Mouse (Mus musculus): ENCODE data around the gene Cadm4.
"Not testable (repeated sequence)": the region's sequence is repeated elsewhere in the genome, so short reads cannot be mapped to it uniquely, and the experiment has no call there.

The Cadm4 gene

DNA sequence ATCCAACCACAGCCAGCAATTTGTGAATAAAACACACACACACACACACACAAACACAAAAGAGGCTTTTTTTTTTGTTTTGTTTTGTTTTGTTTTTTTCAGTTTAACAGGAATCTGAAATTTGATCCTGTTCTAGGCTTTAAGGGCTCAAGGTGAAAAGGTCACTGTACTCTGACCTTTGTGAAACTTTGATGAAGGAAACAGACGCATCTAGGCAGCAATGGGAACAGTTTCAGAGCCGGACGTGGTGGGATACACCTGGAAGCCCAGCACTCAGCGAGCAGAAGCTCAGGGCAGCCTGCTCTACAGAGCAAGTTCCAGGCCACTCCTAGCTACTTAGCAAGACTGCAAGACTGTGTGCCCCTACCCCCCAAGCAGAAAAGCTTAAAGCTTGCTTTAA, 23.0 kb downstream of the Cadm4 start:
- no peak for DNase-seq

DNA sequence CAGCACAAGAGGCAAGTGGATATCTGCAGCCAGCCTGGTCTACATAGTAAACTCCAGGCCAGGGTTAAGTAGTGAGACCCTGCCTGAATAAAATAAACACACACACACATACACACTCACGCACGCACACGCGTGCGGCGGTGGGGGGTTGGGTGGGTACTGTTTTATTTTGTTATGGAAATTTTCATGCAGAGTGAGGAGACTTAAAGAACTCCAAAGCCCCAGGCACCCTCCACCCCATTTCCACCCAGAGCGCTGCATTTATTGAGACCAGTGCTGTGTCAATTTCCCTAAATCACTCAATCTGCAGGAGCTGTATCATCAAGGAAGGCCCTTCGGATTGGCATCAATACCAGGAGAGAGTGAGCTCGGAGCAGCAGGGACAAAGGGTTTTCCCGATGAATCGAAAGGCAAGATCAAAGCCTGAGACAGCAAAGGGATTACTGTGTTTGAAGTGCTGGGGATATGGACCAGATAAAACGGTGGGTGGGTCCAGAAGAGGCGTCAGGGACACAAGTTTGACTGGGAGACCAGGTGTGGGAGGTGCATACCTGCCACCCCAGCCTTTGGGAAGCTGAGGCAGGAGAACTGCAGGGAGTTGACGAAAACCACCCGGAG, 23.7 kb downstream of the Cadm4 start:
- no peak for DNase-seq

DNA sequence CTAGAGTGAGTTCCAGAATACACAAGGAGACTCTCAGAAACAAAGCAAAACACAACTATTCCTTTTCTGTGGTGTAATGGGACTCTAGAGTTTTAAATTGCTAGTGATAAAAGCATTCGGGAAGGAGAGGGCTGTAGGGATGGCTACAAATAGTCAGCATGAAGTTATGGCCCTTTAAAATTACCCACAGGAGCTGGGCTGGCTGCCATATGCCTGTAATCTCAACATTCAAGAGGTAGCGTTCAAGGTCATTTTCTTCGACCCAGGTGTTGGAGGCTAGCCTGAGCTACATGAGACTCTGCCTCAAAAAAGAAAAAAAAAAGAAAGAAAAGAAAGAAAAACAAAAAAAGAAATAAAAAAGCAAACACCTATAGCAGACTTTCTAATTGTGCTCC, 24.2 kb downstream of the Cadm4 start:
- peak; percentile 23 for DNase-seq

DNA sequence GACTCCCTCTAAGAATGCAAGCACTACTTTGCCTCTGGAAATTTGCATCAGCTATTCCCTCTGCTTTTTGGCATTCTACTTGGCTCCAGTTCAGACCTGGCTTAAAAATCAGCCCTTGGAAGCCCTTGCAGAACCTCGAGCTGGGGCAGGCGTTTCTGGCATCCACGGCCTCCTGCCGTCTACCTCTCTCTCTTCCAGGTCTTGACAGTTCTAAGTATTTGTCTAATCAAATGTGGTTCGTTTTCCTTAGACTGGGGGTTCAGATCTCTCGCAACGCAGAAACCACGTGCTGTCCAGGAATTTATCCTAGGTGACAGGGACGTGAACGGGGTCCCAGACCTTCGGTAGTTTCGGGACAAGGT, 24.6 kb downstream of the Cadm4 start:
- DNase-seq: peak; percentile 72

DNA sequence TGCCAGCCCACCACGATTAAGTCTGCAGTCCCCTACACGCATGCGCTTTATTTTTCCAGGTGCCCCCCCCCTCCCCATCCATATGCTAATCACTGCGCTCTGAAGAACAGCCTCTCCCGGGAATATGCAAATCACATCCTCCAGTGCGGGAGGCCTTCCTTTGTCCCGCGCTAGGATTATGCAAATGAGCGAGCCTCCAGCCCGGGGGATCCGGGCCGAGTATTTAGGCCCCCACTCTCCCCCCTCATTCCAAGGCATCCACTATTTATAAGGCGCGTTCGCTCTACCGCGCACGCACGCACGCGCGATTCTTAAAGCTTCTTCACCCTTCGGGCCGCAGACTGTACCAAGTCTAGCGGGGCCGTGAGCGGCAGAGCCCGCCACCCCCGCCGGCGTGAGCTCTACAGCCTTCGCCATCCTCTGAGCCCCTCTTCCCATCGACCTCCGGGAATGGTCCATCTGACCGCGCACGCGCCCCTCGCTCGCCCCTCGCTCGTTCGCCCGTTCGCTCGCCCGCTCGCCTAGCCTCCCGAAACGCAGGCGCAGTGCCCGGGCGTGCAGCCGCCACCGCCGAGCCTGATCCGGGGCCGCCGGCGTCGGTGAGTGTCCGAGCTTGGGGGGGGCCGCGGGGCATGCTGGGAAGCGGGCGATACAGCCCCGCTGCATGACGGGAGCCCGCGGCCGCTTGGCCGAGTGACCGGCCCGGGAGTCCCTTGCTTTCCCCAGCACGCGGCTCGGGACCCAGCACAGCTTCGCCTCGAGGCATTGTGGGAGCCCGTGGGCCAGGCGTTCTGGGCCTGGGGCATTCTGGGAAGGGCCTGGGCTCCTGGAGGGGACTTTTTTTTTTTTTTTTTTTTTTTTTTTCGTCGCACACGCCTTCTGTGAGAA, 25.3 kb downstream of the Cadm4 start, which contains the start of gene Zfp428:
Gene Zfp428 (plus strand): TSS at position 169 of the 888 bp plus-strand sequence.
- DNase-seq: peak; percentile 91

DNA sequence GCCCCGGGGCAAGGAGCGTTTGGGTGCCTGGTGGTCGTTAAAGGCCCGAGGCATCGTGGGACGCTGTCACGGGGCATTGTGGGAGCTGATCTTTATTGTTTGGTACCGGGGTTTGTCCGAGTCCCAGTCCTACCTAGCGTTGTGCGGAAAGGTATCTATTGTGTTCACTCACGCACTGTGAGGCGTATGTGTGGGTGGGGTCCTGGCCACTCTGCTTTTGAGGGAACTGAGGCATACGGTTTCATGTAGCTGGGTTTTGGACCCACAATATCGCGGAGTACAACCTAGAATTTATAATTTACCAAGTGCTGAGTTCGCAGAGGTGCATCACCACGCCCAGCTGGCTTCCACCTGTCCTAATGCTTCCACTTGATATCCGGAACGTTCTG, 25.9 kb downstream of the Cadm4 start:
- no peak for DNase-seq

DNA sequence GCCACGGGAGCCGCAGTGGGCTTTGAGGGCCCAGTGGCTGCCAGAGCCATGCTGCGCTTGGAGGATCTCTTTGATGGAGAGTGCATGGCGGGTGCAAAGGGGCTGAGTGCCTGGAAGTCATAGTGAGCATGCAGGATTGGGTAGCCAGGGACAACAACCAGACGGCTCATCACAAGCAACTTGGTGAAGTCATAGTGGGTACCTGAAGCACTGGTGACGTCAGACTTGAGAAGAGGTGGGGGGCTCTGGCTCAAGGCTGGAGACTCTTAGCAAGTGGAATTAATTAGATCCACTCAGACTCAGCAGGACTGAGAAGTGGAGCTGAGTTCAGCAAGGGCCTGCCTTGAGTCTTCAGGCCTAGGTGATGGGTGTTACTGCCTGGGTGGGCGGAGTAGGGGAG, 30.5 kb downstream of the Cadm4 start, which contains the start of gene AC161166.1:
Gene AC161166.1 (minus strand): TSS at position 101 of the 400 bp plus-strand sequence.
- no peak for DNase-seq

DNA sequence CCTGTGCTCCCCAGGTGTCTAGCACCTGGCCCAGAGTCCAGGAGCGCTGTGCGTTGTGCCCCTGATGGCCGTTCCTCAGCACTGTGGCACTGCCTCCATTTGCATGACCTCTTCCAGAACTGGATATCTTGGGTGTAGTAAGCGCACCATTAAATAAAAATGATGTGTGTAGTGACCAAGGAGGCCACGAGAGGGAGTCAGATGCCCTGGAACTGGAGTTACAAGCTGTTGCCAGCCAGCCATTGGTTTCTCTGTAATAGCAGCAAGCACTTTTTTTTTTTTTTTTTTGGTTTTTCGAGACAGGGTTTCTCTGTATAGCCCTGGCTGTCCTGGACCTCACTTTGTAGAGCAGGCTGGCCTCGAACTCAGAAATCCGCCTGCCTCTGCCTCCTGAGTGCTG, 34.5 kb downstream of the Cadm4 start:
- not testable (repeated sequence) for DNase-seq

DNA sequence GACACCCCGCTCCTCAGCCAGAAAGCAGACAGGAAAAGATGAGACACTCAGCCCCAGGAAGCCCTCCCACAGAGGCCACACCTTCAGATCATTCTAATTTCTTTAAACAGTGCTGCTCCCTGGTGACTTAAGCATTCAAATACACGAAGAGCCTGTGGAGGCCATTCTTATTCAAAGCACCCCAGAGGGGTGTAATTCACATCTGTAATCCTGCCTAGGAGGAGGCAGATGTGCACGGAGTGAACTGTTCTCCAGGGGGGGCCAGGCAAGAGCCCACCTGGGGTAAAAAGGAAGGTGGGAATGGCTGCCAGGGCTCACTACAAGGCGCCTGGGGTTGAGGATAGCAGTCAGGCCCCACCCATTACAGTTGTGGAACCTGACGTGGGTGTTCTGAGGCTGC, 35.3 kb downstream of the Cadm4 start:
- no peak for DNase-seq

DNA sequence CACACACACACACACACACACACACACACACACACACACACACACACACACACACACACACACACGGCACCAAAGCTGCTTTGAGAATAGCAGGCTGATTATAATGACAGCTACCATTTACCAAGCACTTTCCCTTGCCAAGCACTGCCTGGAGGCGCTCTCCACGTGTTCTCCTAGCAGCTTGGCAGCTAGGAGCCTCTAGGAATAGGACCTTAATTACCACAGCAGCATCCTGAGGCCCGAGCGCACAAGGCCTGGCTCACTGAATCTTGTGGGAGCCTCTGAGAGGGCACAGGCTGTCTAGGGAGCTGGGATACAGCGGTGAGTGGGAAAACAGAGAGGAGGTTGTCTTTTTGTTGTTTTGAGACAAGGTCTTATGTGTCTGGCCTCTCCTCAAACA, 35.8 kb downstream of the Cadm4 start:
- no peak for DNase-seq

DNA sequence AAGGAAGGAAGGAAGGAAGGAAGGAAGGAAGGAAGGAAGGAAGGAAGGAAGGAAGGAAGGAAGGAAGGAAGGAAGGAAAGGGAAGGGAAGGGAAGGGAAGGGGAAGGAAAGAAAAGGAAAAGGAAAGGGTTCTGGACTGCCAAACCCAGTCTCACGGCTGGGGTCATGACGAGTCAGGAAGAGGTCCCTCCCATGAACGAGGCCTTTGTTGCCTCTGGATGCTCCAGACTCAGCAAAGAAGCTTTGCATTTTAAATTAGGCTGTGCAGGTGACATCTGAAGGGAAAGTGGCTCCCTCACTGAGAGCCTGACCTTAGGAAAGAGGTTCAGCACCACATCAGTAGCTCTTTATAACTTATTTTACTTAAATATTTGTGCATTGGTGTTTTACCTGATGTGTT, 37.3 kb downstream of the Cadm4 start:
- no peak for DNase-seq

DNA sequence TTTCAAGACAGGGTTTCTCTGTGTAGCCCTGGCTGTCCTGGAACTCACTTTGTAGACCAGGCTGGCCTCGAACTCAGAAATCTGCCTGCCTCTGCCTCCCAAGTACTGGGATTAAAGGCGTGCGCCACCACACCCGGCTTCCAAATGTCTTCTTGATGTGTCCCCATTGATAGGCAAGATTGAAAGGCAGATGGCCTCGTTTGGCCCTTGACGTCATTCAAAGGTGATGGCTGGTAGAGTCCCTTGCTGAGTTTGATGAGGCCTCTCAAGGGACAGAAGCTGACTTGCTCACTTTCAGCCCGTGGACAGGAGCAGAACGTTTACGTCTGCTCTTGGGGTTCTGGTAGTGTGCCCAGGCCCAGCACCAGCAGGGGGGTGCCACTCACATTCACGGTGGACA, 38.2 kb downstream of the Cadm4 start:
- DNase-seq: not testable (repeated sequence)

DNA sequence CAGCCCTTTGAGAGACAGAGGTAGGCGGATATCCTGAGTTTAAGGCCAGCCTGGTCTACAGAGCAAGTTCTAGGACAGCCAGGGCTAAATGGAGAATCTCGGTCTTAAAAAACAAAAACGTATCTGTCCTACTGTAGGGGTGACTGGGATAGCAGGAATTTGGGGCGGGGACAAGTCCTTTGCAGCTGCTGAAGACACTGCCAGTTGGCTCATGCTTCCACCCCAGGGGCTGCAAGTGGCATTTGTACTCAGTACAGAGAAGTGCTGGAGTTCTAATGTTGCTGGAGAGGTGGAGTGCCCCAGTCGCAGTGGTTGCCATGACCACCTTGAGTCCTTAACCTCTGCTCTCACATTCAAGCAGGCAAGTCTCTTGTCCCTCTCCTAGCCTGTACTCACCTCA, 41.0 kb downstream of the Cadm4 start:
- DNase-seq: no peak

DNA sequence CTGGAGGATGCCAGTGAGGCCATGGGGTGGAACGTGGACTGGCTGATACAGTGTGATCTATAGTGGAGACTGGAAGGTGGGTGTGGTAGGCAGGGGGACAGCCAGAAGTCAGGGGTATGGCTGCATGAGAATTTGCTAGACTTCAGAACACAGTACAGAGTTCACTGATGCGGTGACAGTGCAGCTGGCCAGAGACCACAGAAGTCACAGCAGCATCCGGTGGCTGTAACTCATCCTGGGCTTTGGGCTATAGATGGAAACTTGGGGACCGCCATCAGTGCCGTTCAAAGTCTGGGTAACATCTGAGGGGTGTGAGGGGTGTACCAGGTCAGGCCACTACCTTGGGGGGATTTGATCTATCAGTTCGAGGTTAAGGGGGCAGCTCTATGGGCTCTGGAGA, 41.9 kb downstream of the Cadm4 start:
- DNase-seq: no peak

DNA sequence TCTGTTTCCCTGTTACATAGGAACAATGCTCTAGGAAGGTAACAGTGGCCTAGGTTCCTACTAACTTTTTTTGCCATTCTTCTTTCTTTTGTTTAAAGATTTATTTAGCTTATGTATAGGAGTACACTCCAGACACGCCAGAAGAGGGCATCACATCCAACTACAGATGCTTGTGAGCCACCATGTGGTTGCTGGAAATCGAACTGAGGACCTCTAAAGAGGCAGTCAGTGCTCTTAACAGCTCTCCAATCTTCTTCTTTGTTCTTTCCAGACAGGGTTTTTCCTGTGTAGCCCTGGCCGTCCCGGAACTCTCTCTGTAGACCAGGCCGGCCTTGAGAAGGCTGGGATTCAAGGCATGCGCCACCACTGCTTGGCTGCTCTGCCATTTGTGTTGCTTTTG, 43.2 kb downstream of the Cadm4 start:
- DNase-seq: no peak

DNA sequence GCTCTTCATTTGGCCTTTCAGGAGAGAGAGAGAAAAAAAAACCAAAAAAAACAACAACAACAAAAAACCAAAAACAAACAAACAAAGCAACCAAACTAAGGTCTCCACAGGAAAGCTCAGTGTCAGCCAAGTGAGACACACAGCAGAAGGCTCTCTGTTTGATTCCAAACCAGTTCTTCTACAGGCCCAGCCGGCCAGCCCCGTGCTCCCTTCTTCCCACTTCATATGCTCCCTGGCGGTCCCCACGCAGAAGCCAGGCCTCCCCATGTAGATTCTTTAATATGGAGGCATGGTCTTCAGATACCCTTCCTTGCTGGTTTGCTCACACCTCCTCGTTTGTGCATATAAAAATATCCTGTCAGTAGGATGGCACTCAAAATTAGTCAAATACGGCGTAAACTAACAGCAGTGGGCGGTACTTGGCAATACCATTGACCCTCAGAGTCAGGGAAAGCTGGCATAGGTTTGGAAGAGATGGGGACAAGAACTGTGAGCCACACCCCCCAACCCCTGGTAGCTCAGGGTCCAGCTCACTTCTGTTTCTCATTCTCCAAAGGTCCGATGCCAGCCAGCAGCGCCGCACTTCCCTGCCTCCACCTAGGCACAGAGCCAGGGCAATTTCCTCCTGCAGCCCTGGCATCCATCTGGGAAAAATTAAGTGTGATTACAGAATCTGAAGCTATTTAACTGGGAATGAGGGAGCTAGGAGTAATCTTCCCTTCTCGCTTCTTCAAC, 44.0 kb downstream of the Cadm4 start:
- no peak for DNase-seq

DNA sequence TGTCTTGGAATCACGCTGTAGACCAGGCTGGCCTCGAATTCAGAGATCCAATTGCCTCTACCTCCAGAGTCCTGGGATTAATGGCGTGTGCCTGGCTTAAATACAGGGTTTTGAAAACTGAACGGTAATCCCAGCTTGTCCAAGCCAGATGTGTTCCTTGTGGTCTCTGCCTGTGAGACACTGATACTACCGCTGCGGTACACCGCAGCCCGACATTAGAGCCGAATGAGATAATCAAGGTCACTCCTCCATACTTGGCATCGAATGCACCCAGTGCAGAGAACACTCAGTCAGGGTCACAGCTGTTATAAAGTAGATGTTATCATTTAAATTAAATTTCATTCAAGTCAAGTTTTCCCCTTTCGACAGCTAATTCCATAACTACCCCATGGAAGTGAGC, 47.0 kb downstream of the Cadm4 start:
- DNase-seq: no peak

DNA sequence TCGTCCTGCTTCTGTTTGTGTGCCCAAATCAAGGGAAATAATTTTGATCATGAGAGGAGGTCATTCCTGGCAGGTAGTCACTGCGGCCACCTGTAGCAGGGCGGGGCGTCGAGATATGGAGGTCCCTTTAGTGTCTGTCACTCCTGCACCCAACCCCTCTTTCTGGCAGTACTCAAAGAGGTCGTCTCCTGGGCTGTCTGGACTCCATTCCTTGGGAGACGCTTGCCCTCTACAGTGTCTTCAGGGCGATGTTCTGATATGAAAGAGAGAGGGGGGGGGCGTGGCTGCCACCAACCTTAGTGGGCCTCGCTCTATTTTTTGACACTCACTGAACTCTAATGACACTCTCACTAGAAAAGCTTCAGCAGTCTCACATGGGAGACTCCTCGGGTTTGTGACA, 47.8 kb downstream of the Cadm4 start:
- DNase-seq: no peak

DNA sequence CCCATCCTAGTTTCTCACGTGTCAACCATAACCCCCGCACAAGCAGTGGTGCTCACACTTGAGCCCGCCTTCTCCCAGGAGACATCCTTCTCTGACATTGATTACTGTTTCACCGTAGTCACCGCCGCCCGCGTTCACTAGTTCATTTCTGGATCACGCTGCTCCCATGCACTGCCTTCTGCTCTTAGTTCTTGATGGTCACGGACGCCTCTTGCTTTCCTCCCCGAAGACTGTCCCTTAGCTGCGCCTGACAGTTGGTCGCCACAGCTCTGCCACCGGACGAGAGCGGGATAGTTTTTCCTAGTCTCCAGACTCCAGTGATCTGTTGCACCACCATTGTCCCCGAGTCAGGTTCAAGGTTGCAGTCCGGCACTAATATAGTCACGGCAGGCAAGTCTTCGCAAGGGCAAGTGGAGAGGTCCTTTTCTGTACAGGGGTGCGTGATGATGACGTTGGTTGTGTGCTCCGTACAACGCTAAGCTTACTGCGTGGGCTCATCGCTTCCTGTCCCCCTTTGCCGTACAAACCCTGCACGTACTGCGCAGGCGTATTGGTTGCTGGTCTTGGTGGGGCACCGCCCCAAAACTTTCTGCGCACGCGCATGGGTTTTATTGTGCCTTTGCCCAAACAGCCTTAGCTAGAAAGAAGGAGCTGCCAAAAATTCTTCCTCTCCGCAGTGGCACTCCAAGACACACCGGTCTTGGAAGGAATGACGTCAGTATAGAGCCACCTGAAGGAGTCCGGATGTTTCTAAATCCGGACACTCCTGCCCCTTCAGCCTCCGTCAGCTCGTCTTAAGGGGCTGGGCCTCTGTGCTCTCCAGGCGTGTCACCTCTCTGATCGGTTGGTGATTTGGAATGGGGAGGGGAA, 48.5 kb downstream of the Cadm4 start, which contains the start of gene Irgq:
Gene Irgq (plus strand): TSS at position 628 of the 870 bp plus-strand sequence.
- DNase-seq: peak; percentile 99

DNA sequence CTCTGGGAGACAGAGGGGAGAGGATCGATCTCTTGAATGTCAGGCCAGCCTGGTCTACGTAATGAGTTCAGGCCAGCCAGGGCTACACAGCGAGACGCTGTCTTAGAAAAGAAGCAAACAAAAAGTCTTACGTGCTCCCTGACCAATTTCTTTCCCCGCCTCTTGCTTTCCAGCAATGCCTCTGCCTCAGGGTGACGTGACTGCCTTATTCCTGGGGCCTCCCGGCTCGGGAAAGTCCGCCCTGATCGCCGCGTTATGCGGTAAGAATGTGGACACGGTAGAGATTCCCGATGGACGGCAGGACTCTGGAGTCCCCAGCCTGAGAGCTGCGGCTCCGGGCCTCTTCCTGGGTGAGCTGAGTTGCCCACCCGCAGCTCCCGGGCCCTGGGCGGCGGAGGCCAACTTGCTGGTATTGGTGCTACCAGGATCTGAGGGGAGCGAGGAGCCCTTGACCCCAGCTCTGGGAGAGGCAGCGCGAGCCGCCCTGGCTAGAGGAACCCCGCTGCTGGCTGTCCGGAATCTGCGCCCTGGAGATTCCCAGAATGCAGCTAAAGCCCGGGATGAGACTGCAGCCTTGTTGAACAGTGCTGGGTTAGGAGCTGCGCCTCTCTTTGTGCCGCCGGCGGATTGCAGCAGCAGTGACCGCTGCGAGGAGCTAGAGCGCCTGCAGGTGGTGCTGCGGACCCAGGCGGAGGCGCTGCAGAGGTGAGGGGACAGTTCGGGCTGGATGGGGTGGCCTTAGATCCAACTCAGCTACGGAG, 49.6 kb downstream of the Cadm4 start:
- DNase-seq: peak; percentile 81

DNA sequence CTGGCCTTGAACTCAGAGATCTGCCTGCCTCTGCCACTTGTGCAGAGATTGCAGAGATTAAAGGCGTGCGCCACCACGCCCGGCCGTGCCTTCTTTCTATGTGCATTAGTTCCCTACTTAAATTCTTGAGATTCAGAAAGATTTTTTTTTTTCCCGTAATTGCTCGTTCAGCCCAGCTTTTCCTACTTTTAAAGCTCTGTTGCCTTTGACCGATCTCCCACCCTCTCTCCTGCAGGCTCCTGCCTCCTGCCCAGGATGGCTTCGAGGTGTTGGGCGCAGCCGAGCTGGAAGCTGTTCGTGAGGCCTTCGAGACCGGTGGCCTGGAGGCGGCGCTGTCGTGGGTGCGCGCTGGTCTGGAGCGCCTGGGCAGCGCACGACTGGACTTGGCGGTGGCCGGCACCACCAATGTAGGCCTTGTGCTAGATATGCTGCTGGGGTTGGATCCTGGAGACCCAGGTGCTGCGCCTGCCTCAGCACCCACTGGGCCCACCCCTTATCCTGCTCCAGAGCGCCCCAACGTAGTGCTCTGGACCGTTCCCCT, 51.3 kb downstream of the Cadm4 start:
- no peak for DNase-seq

DNA sequence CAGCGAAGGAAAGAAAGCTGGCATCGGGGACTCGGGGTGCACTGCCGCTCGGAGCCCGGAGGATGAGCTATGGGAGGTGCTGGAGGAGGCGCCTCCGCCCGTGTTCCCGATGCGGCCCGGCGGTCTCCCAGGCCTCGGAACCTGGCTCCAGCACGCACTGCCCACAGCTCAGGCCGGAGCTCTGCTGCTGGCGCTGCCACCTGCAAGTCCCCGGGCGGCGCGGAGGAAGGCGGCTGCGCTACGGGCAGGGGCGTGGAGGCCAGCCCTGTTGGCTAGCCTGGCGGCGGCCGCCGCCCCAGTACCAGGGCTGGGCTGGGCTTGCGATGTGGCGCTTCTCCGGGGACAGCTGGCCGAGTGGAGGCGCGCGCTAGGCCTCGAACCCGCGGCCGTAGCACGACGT, 52.0 kb downstream of the Cadm4 start:
- DNase-seq: no peak
